Mouse (Mus musculus): Measurements from ENCODE around the gene BC049762. TPM values are rescaled to one million over a fixed set of nuclear protein-coding genes. Genes with fewer than 3 reads are reported as not detected.

The BC049762 gene
- 0.10 and 0.21 TPM in 2 replicates for polyA plus RNA-seq (2012; rRNA removed)

DNA sequence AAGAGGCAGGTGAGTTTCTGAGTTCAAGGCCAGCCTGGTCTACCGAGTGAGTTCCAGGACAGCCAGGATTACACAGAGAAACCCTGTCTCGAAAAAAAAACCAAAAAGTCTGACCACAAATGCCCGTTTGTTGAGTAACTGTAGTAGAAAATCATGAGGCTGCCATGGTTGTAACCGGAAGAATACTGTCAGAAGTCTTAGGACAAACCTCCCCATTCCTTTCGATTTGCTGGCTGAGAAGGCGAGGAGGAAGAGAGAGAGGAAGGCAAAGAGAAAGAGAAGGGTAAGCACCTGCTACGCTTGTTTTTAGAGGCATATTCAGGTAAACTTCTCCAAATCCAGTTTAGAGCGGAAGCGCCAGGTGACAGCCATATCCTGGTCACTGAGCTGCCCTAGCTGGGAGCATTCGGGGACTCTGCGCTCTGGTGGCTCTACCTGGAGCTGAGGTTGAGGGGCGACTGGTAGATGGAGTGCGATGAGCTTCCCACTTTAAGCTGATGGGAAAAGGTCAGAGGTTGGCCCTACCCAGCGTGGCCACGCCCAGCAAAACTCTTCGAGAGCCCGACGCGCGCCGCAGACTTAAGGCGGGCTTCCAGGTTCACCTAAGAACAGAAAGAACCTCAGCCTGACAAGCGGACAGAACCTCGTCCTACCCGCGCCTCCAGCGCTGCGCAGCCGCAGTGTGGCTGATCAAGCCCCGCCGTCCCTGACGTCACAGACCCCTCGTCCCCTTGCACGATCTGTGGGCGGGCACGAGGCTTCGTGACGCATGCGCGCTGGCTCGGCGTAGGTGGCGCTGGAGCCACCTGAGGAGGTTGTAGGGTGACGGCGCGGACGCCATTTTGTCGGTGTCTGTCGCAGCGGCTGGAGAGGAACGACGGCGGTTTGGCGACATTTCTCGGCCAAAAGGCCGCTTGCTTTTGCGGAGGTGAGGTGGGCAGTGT, at the start of gene BC049762:
BC049762 (minus strand) TSS at position 705 of the 944 bp plus-strand sequence.

DNA sequence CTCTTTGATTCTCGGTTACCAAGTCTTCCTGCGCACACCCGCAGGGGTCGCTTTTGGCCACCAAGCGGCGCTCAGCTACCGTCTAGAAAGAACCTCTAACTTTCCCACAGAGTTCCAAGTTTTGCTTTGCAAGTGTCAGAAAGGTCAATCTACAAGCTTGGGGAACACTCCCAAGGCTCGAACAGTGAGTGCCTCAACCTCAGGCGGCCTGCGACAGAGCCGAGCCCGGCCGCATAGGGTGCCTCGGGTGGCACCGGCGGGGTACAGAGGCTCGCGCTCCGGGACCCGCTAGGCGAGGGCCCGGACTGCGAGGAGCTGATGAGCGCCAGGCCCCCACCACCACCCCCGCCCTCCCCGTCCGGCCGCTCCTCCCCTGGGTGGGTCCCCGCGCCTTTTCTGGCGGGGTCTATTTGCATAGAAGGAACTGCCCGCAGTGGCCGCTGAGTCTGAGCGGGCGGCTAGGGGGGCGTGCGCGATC, 26.8 kb upstream of the BC049762 start, which contains the start of gene Col23a1:
Col23a1 (plus strand) TSS at position 357 of the 478 bp plus-strand sequence.

DNA sequence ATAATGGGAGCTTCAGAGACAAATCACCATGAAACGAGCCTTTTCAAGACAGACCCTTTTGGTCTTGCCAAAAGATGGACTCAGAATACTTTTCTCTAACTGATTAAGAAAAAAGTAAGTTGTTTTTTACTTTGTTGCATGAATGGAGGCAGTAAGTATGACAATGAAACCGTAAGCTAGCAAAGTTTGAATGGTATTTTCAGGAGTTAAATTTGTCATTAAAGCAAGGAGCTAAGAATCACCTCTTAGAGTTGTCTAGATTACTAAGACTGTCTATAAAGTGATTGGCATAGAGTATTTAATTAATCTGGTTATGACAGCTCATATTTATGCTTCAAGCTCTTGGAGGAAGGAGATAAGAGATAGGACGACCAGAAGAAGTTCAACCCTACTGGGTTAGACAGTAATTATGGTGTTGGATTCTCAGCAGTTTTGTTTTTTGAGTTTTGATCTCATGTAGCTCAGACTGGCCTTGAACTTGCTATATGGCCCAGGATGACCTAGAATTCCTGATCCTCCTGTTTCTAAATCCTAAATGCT, 1.1 kb downstream of the BC049762 start, which contains the start of gene Clk4:
Clk4 (plus strand) TSS at position 51 of the 540 bp plus-strand sequence.

DNA sequence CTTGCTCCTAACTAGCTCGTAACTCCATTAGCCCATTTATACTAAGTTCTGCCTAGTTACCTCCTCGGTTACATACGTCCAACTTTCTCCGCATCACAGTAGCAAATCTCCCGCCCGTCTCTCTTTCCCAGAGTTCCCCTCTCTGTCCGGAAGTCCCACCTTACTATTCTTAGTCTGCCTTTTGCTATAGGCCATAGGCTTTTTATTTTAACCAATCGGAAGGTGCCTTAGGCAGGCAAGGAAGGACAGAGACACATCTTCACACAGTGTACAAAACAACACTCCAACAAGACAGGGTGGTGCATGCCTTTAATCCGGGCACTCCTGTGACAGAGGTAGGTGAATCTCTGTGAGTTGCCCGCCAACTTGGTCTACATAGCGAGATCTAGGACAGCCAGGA, 42.5 kb downstream of the BC049762 start, which contains the start of gene Gm12569:
Gm12569 (plus strand) TSS at position 166 of the 400 bp plus-strand sequence.

Other genes with a start within 250 kb of the BC049762 start
- not detected in 2 replicates for gene Olfr54, start 248.8 kb downstream of the BC049762 start, polyA plus RNA-seq (2012; rRNA removed)
- not detected in 2 replicates for gene Olfr1375, start 214.9 kb downstream of the BC049762 start, polyA plus RNA-seq (2012; rRNA removed)
- 11.5 and 12.7 TPM in 2 replicates for gene Zfp354a, start 203.8 kb downstream of the BC049762 start, polyA plus RNA-seq (2012; rRNA removed)
- not detected in 2 replicates for gene Gm12569, start 42.6 kb downstream of the BC049762 start, polyA plus RNA-seq (2012; rRNA removed)
- gene Clk4, start 1.3 kb downstream of the BC049762 start, polyA plus RNA-seq (2012; rRNA removed), result 187 and 206 TPM in 2 replicates
- gene Col23a1, start 26.9 kb upstream of the BC049762 start, polyA plus RNA-seq (2012; rRNA removed), result 7.0 and 12.8 TPM in 2 replicates